Mouse (Mus musculus) CH12.LX (cell line): ENCODE data around the gene Taar7b. TPM values are rescaled to one million over a fixed set of nuclear protein-coding genes. Genes with fewer than 3 reads are reported as not detected.

Experiments used
- DNase-seq: peaks from one replicate; pipeline ENCODE4 v3.0.0-alpha.2; 2013; ENCODE audit errors: extremely low read depth
- H3K27ac ChIP-seq: 2 replicates; pipeline ENCODE4 v1.5.1; 2012; ENCODE audit warnings: low read depth, mild to moderate bottlenecking, control low read depth, moderate library complexity; ENCODE audit not compliant: insufficient read depth
- H3K27me3 ChIP-seq: replicated peaks from 2 replicates; pipeline ENCODE3; 2012; ENCODE audit warnings: inconsistent platforms
- H3K36me3 ChIP-seq, 2 experiments: replicated peaks in 1 of 2; 2 replicates each; pipeline versions ENCODE3 to v1.6.1; 2012; ENCODE audit warnings: inconsistent platforms in 1 of 2, low read length in 1 of 2, mild to moderate bottlenecking in 1 of 2, mixed read lengths in 1 of 2, moderate library complexity in 1 of 2; ENCODE audit not compliant: control insufficient read depth in 1 of 2, insufficient read depth in 1 of 2
- H3K4me1 ChIP-seq, 2 experiments: 2 replicates each; pipeline ENCODE4 v1.6.1; 2012; ENCODE audit warnings: inconsistent platforms in 1 of 2, moderate library complexity in 1 of 2; ENCODE audit not compliant: insufficient read depth in 2 of 2, control insufficient read depth in 1 of 2
- H3K4me2 ChIP-seq: 2 replicates; pipeline ENCODE4 v1.6.1; 2012; ENCODE audit warnings: low read depth, mild to moderate bottlenecking, control low read depth; ENCODE audit not compliant: poor library complexity, insufficient read depth, severe bottlenecking
- H3K4me3 ChIP-seq, 3 experiments: fragments of 150-350 bp in 1 of 3; sonication (generic) in 1 of 3; replicated peaks in 1 of 3; 2 replicates each; pipeline versions ENCODE3 to v1.5.1; 2011 to 2012; ENCODE audit warnings: low read depth in 2 of 3, low read length in 2 of 3, mild to moderate bottlenecking in 2 of 3, moderate library complexity in 2 of 3, control low read depth in 1 of 3, improper control_type of control experiment in 1 of 3, inconsistent platforms in 1 of 3, mixed read lengths in 1 of 3; ENCODE audit not compliant: poor library complexity in 1 of 3
- H3K79me2 ChIP-seq: replicated peaks from 2 replicates; pipeline ENCODE4 v1.6.1; 2012; ENCODE audit warnings: mild to moderate bottlenecking, moderate library complexity; ENCODE audit not compliant: control insufficient read depth, poor library complexity, insufficient read depth, severe bottlenecking; ENCODE audit errors: extremely low read depth
- H3K9ac ChIP-seq: 2 replicates; pipeline ENCODE4 v1.6.1; 2012; ENCODE audit warnings: low read depth, mild to moderate bottlenecking, control low read depth, moderate library complexity; ENCODE audit not compliant: insufficient read depth
- H3K9me3 ChIP-seq: replicated peaks from 2 replicates; pipeline ENCODE3; 2012; ENCODE audit warnings: low read length, inconsistent platforms, mixed read lengths
- CHD1 ChIP-seq: IDR thresholded peaks from 2 replicates; pipeline ENCODE4 v1.6.1; 2012; ENCODE audit warnings: low read depth, low read length, improper control_type of control experiment, inconsistent platforms
- CHD2 ChIP-seq: IDR thresholded peaks from 2 replicates; pipeline ENCODE4 v1.6.1; 2011; ENCODE audit warnings: low read length, improper control_type of control experiment
- CTCF ChIP-seq, 2 experiments: IDR thresholded peaks in 1 of 2; conservative IDR thresholded peaks in 1 of 2; 2 replicates each; pipeline ENCODE4 v1.5.1; 2011 to 2012; ENCODE audit warnings: low read depth in 2 of 2, low read length in 2 of 2, improper control_type of control experiment in 1 of 2, inconsistent platforms in 1 of 2, mild to moderate bottlenecking in 1 of 2, moderate library complexity in 1 of 2
- E2F4 ChIP-seq: IDR thresholded peaks from 2 replicates; pipeline ENCODE4 v1.6.1; 2011; ENCODE audit warnings: low read depth, low read length, improper control_type of control experiment; ENCODE audit not compliant: insufficient replicate concordance
- ELF1 ChIP-seq: IDR thresholded peaks from 2 replicates; pipeline ENCODE4 v1.6.1; 2014; ENCODE audit warnings: low read depth, mild to moderate bottlenecking, inconsistent platforms, low read length, improper control_type of control experiment
- ETS1 ChIP-seq: conservative IDR thresholded peaks from 2 replicates; pipeline ENCODE4 v1.6.1; 2012; ENCODE audit warnings: low read depth, mild to moderate bottlenecking, inconsistent platforms, low read length, improper control_type of control experiment, moderate library complexity
- GABPA ChIP-seq: IDR thresholded peaks from 2 replicates; pipeline ENCODE4 v1.6.1; 2012; ENCODE audit warnings: low read depth, low read length, improper control_type of control experiment, inconsistent platforms; ENCODE audit not compliant: insufficient replicate concordance
- HCFC1 ChIP-seq: IDR thresholded peaks from 2 replicates; pipeline ENCODE4 v1.6.1; 2012; ENCODE audit warnings: low read depth, mild to moderate bottlenecking, inconsistent platforms, low read length, improper control_type of control experiment
- IRF4 ChIP-seq: IDR thresholded peaks from 2 replicates; pipeline ENCODE4 v1.6.1; 2014; ENCODE audit warnings: low read depth, mild to moderate bottlenecking, inconsistent platforms, low read length, improper control_type of control experiment
- JUN ChIP-seq: IDR thresholded peaks from 2 replicates; pipeline ENCODE4 v1.6.1; 2011; ENCODE audit warnings: low read depth, mild to moderate bottlenecking, low read length, improper control_type of control experiment, moderate library complexity; ENCODE audit not compliant: insufficient read depth
- JUND ChIP-seq: conservative IDR thresholded peaks from 2 replicates; pipeline ENCODE4 v1.6.1; 2011; ENCODE audit warnings: low read depth, low read length, improper control_type of control experiment
- KAT2A ChIP-seq: IDR thresholded peaks from 2 replicates; pipeline ENCODE4 v1.6.1; 2012; ENCODE audit warnings: low read length, improper control_type of control experiment, inconsistent platforms; ENCODE audit not compliant: insufficient replicate concordance
- MAFK ChIP-seq: IDR thresholded peaks from 2 replicates; pipeline ENCODE4 v1.6.1; 2011; ENCODE audit warnings: low read length, improper control_type of control experiment; ENCODE audit not compliant: insufficient replicate concordance
- MAX ChIP-seq: IDR thresholded peaks from 2 replicates; pipeline ENCODE4 v1.6.1; 2011; ENCODE audit warnings: low read length, improper control_type of control experiment
- MAZ ChIP-seq: IDR thresholded peaks from 2 replicates; pipeline ENCODE4 v1.6.1; 2012; ENCODE audit warnings: low read depth, mild to moderate bottlenecking, inconsistent platforms, low read length, improper control_type of control experiment, moderate library complexity
- MEF2A ChIP-seq: IDR thresholded peaks from 2 replicates; pipeline ENCODE4 v1.6.1; 2014; ENCODE audit warnings: low read depth, mild to moderate bottlenecking, inconsistent platforms, low read length, improper control_type of control experiment, borderline replicate concordance
- MXI1 ChIP-seq: IDR thresholded peaks from 2 replicates; pipeline ENCODE4 v1.6.1; 2011; ENCODE audit warnings: mild to moderate bottlenecking, low read depth, low read length, improper control_type of control experiment
- MYC ChIP-seq: IDR thresholded peaks from 2 replicates; pipeline ENCODE4 v1.6.1; 2011; ENCODE audit warnings: low read depth, mild to moderate bottlenecking, improper control_type of control experiment, low read length
- NRF1 ChIP-seq: IDR thresholded peaks from 2 replicates; pipeline ENCODE4 v1.6.1; 2014; ENCODE audit warnings: low read depth, mild to moderate bottlenecking, inconsistent platforms, low read length, improper control_type of control experiment, moderate library complexity
- POLR2A ChIP-seq: IDR thresholded peaks from 2 replicates; pipeline ENCODE4 v1.6.1; 2011; ENCODE audit warnings: low read depth, mild to moderate bottlenecking, improper control_type of control experiment, low read length
- POLR2AphosphoS2 ChIP-seq: IDR thresholded peaks from 2 replicates; pipeline ENCODE4 v1.6.1; 2011; ENCODE audit warnings: low read depth, low read length, improper control_type of control experiment
- RAD21 ChIP-seq: IDR thresholded peaks from 2 replicates; pipeline ENCODE4 v1.6.1; 2011; ENCODE audit warnings: low read depth, mild to moderate bottlenecking, low read length, improper control_type of control experiment, moderate library complexity
- RCOR1 ChIP-seq: conservative IDR thresholded peaks from 2 replicates; pipeline ENCODE4 v1.6.1; 2012; ENCODE audit warnings: low read depth, mild to moderate bottlenecking, inconsistent platforms, low read length, improper control_type of control experiment
- SIN3A ChIP-seq: IDR thresholded peaks from 2 replicates; pipeline ENCODE4 v1.6.1; 2012; ENCODE audit warnings: low read length, improper control_type of control experiment, inconsistent platforms
- SMC3 ChIP-seq: IDR thresholded peaks from 2 replicates; pipeline ENCODE4 v1.6.1; 2011; ENCODE audit warnings: low read depth, low read length, improper control_type of control experiment
- TBP ChIP-seq: conservative IDR thresholded peaks from 2 replicates; pipeline ENCODE4 v1.6.1; 2011; ENCODE audit warnings: low read depth, low read length, improper control_type of control experiment
- TCF12 ChIP-seq: IDR thresholded peaks from 2 replicates; pipeline ENCODE4 v1.6.1; 2014; ENCODE audit warnings: low read depth, mild to moderate bottlenecking, inconsistent platforms, low read length, improper control_type of control experiment
- UBTF ChIP-seq: IDR thresholded peaks from 2 replicates; pipeline ENCODE4 v1.6.1; 2012; ENCODE audit warnings: low read depth, mild to moderate bottlenecking, inconsistent platforms, low read length, improper control_type of control experiment, moderate library complexity
- USF1 ChIP-seq: IDR thresholded peaks from 2 replicates; pipeline ENCODE4 v1.6.1; 2014; ENCODE audit warnings: low read depth, mild to moderate bottlenecking, inconsistent platforms, low read length, improper control_type of control experiment
- ZC3H11A ChIP-seq: IDR thresholded peaks from 2 replicates; pipeline ENCODE4 v1.6.1; 2012; ENCODE audit warnings: low read depth, mild to moderate bottlenecking, inconsistent platforms, low read length, improper control_type of control experiment
- dilution Hi-C: fragments of 300-500 bp; cut with MboI; formaldehyde crosslinking; loops from 2 replicates; pipeline ENCODE4 v1.14.3; 2020; ENCODE audit warnings: low sequenced_read_pairs; ENCODE audit not compliant: extremely low pct_unique_long_range_greater_than_20kb, extremely low pct_ligation_motif_present
- in situ Hi-C: fragments of 300-500 bp; cut with MboI; formaldehyde crosslinking; loops from 3 replicates; pipeline ENCODE4 v1.14.3; 2019; ENCODE audit warnings: low sequenced_read_pairs, low pct_ligation_motif_present, low pct_unique_long_range_greater_than_20kb, mixed read lengths
- polyA plus RNA-seq: library from polyadenylated mRNA; unstranded; fragments of >175 nt; gene quantifications from 2 replicates; pipeline ENCODE4 v1.2.1, GENCODE M21; 2012; ENCODE audit warnings: low read depth; ENCODE audit not compliant: insufficient read length
- total RNA-seq, 2 experiments: library from RNA; depleted of rRNA; stranded (reverse); fragments of 300-350 nt in 1 of 2; fragments of >200 nt in 1 of 2; gene quantifications; 2 replicates each; pipeline ENCODE4 v1.2.3; 2012 to 2014

Gene Taar7b
- total and polyA plus RNA-seq, 3 experiments: not detected

DNA sequence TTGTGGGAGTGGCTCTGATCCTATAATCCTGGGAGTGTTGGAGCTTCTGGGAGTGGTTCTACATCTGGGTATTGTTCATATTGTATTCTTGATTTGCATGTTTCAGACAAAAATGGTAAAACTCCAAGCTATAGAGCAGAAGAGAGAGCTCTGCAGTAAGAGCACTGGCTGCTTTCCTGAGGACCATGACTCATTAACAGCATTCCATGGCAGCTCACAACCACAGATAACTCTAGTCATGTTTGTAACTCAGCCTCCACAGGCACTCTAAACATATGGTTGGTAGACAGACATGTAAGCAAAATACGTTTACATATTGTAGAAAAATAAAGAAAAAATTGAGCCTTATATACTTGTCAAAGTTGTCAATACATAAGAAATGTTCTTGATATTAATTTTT, 6.7 kb downstream of the Taar7b start:
- Histone ChIP-seq H3K9me3 (no peaks in the 10 kb centered on the region), H3K4me1 (no peaks in the 10 kb centered on the region), H3K36me3 (no peaks in the 10 kb centered on the region), H3K4me3 (no peak overlapping the region), H3K9ac (no peak overlapping the region), H3K79me2 (no peaks in the 10 kb centered on the region), H3K4me2 (no peak overlapping the region), H3K27ac (no peak overlapping the region), H3K27me3 (no peaks in the 10 kb centered on the region)
- no peak for TF ChIP-seq MAX
- TF ChIP-seq ZC3H11A: no peak
- no peak for TF ChIP-seq POLR2AphosphoS2
- no peak for TF ChIP-seq MYC
- no peak for TF ChIP-seq USF1
- no peak for TF ChIP-seq CHD1
- TF ChIP-seq JUN: no peak
- TF ChIP-seq MXI1: no peak
- TF ChIP-seq GABPA: no peak
- no peak for TF ChIP-seq RAD21
- TF ChIP-seq CHD2: no peak
- no peak for TF ChIP-seq SMC3
- TF ChIP-seq POLR2A: no peak
- no peak for TF ChIP-seq KAT2A
- TF ChIP-seq JUND: no peak
- TF ChIP-seq MAZ: no peak
- TF ChIP-seq E2F4: no peak
- no peak for TF ChIP-seq TBP
- dilution Hi-C loops: no loop called here
- DNase-seq: no peak
- in situ Hi-C loops: no loop called here

DNA sequence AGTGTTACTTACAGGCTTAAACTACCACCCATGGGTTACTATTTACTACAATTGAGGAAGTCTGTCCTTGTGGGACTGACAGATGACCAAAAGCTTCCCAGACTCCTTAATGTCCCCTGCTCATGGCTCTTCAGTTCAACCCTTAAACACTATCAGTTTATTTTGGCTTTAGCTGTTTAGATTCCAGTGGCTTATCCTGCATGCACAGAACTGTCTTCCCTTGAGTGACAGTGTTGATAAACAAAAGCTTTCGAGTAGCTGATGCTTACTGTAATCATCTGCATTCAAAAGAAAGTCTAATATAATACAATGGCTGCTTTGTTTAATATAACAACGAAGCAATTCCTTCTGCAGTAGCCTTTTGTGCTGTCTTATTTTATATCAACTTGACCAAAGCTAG, 7.3 kb downstream of the Taar7b start:
- in situ Hi-C loops (no loop called here), dilution Hi-C loops (no loop called here)
- Histone ChIP-seq H3K4me2 (no peak overlapping the region), H3K4me1 (no peaks in the 10 kb centered on the region), H3K9ac (no peak overlapping the region), H3K27me3 (no peaks in the 10 kb centered on the region), H3K27ac (no peak overlapping the region), H3K4me3 (no peak overlapping the region), H3K36me3 (no peaks in the 10 kb centered on the region), H3K9me3 (no peaks in the 10 kb centered on the region), H3K79me2 (no peaks in the 10 kb centered on the region)
- TF ChIP-seq IRF4: no peak
- no peak for TF ChIP-seq UBTF
- TF ChIP-seq ELF1: no peak
- no peak for TF ChIP-seq USF1
- no peak for TF ChIP-seq HCFC1
- TF ChIP-seq MAFK: no peak
- no peak for TF ChIP-seq MEF2A
- no peak for TF ChIP-seq SIN3A
- no peak for TF ChIP-seq POLR2A
- TF ChIP-seq ETS1: no peak
- no peak for TF ChIP-seq CTCF (conservative IDR thresholded peaks at IDR 0.05 in 1 of 2, IDR thresholded peaks at IDR 0.05 in 1 of 2; ENCODE audit: low read depth in 2 of 2, low read length in 2 of 2)
- no peak for TF ChIP-seq TBP
- TF ChIP-seq MYC: no peak
- no peak for TF ChIP-seq SMC3
- TF ChIP-seq NRF1: no peak
- no peak for TF ChIP-seq TCF12
- no peak for TF ChIP-seq MAZ
- no peak for TF ChIP-seq MXI1
- TF ChIP-seq RCOR1: no peak
- no peak for DNase-seq
